Mouse (Mus musculus): ENCODE measurements around the gene Gm28048. TPM values are rescaled to one million over a fixed set of nuclear protein-coding genes. Genes with fewer than 3 reads are reported as not detected.

Gm28048 gene
- polyA plus RNA-seq, 1 experiment from 2014 or later = 14.0 TPM

DNA sequence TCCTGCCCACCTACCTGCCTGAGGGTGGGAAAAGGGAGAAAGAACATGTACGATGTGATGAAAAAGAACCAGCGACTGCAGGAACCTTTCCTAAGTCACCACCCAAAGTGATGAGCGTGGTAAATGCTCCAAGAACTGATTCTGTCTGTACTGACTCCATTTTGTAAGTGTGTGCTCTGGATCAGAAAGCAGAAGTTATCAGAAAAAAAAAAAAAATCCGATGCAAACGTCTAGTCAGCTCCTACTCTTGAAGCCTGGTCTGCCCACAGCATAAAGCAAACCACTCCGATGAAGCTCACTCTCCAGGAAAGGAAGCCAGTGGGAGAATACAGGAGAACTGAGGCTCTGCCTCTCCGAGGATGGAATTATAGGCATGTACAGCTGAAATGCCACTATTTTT, 29.2 kb downstream of the Gm28048 start:
- Histone ChIP-seq H3K9me3 (ENCODE audit: control insufficient read depth, low read length) (no peaks in the 10 kb centered on the region), H3K4me2 (replicated peaks; ENCODE audit: low read depth) (no peak overlapping the region), H3K9ac (ENCODE audit: low read length) (no peak overlapping the region), H3K27ac (replicated peaks) (no peak overlapping the region), H3K27me3 (ENCODE audit: control insufficient read depth, insufficient read depth, low read length) (no peaks in the 10 kb centered on the region), H3K36me3 (ENCODE audit: control insufficient read depth, insufficient read depth, low read length) (peaks cover 2% of the 10 kb centered on the region; the same call in 1 of the 2 replicates), H3K4me1 (replicated peaks; ENCODE audit: control insufficient read depth, insufficient read depth) (no peaks in the 10 kb centered on the region; the same call in 1 of the 2 replicates), H3K4me3 (ENCODE audit: low read depth, low read length) (no peak overlapping the region)
- WGBS = 85% methylated on average over 7 of the region's 7 CpGs
- DNase-seq (ENCODE audit: low spot score) (no peak), ATAC-seq (ENCODE audit: low FRiP score, low TSS enrichment) (no peak)
- TF ChIP-seq CTCF (IDR thresholded peaks at IDR 0.05; ENCODE audit: low read depth) (no peak), EP300 (optimal IDR thresholded peaks at IDR 0.05) (no peak)

GRCm38 (mm10) chr11:22950131-22950530, 31.8 kb downstream of the Gm28048 start:
- no peak overlapping the region for H3K4me3 ChIP-seq (ENCODE audit: low read depth, low read length)
- H3K36me3 ChIP-seq (ENCODE audit: control insufficient read depth, insufficient read depth, low read length) = no peaks in the 10 kb centered on the region; the same call in 1 of the 2 replicates
- no peaks in the 10 kb centered on the region for H3K27me3 ChIP-seq (ENCODE audit: control insufficient read depth, insufficient read depth, low read length)
- no peak overlapping the region for H3K27ac ChIP-seq (replicated peaks)
- no peaks in the 10 kb centered on the region for H3K9me3 ChIP-seq (ENCODE audit: control insufficient read depth, low read length)
- 90% methylated on average over 6 of the region's 6 CpGs for WGBS
- no peaks in the 10 kb centered on the region for H3K4me1 ChIP-seq (replicated peaks; ENCODE audit: control insufficient read depth, insufficient read depth)
- ATAC-seq (ENCODE audit: low FRiP score, low TSS enrichment) = no peak
- no peak for TF ChIP-seq EP300 (optimal IDR thresholded peaks at IDR 0.05)
- no peak for TF ChIP-seq CTCF (IDR thresholded peaks at IDR 0.05; ENCODE audit: low read depth)
- no peak overlapping the region for H3K4me2 ChIP-seq (replicated peaks; ENCODE audit: low read depth)
- DNase-seq (ENCODE audit: low spot score) = no peak
- H3K9ac ChIP-seq (ENCODE audit: low read length) = no peak overlapping the region

DNA sequence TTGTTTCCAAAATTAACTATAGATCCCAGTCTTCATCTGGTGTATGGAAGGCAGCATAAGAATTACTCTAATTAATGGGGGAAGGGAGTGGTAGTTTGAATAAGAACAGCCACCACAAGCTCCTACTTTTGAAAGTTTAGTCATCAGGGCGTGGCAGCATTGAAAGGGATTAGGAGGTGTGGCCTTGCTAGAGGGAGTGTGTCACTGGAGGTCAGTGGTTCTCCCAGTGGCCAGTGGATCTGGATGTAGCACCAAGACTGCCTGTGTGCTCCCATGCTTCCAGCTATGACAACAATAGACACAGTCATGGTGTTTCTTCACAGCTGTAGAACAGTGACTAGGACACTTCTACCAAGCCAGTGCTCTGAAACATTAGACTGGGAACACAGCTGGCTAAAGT, 32.8 kb downstream of the Gm28048 start:
- WGBS = 87% methylated on average over 1 of the region's 1 CpGs
- Histone ChIP-seq H3K4me1 (replicated peaks; ENCODE audit: control insufficient read depth, insufficient read depth) (no peaks in the 10 kb centered on the region), H3K9me3 (ENCODE audit: control insufficient read depth, low read length) (no peaks in the 10 kb centered on the region), H3K9ac (ENCODE audit: low read length) (no peak overlapping the region), H3K36me3 (ENCODE audit: control insufficient read depth, insufficient read depth, low read length) (no peaks in the 10 kb centered on the region; the same call in 1 of the 2 replicates), H3K27ac (replicated peaks) (no peak overlapping the region), H3K4me2 (replicated peaks; ENCODE audit: low read depth) (no peak overlapping the region), H3K27me3 (ENCODE audit: control insufficient read depth, insufficient read depth, low read length) (no peaks in the 10 kb centered on the region), H3K4me3 (ENCODE audit: low read depth, low read length) (no peak overlapping the region)
- ATAC-seq (ENCODE audit: low FRiP score, low TSS enrichment) = peak; percentile 77
- no peak for TF ChIP-seq EP300 (optimal IDR thresholded peaks at IDR 0.05)
- TF ChIP-seq CTCF (IDR thresholded peaks at IDR 0.05; ENCODE audit: low read depth) = no peak
- DNase-seq (ENCODE audit: low spot score) = no peak

DNA sequence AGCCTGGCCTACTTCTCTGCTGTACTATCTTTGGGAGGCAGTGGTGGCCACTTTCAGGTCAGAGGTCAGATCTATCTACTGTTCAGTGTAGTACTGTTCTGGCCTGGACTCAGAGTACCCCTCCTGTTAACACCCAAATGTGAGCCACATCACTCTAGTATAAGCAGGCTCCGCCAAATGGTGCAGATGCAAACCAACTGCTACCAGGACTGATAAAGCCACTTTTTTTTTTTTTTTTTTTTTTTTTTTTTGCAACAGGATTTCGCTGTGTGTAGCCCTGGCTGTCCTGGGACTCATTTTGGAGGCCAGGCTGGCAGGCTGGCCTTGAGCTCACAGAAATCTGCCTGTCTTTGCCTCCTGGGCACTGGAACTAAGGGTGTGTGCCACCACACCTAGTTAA, 42.9 kb downstream of the Gm28048 start:
- no peak overlapping the region for H3K4me3 ChIP-seq (ENCODE audit: low read depth, low read length)
- TF ChIP-seq CTCF (IDR thresholded peaks at IDR 0.05; ENCODE audit: low read depth) (no peak), EP300 (optimal IDR thresholded peaks at IDR 0.05) (no peak)
- ATAC-seq (ENCODE audit: low FRiP score, low TSS enrichment) = no peak
- no peak overlapping the region for H3K9ac ChIP-seq (ENCODE audit: low read length)
- H3K27me3 ChIP-seq (ENCODE audit: control insufficient read depth, insufficient read depth, low read length) = no peaks in the 10 kb centered on the region
- no peak for DNase-seq (ENCODE audit: low spot score)
- H3K27ac ChIP-seq (replicated peaks) = no peak overlapping the region
- no peaks in the 10 kb centered on the region for H3K36me3 ChIP-seq (ENCODE audit: control insufficient read depth, insufficient read depth, low read length)
- H3K4me2 ChIP-seq (replicated peaks; ENCODE audit: low read depth) = no peak overlapping the region
- 90% methylated on average over 2 of the region's 2 CpGs for WGBS
- no peaks in the 10 kb centered on the region for H3K9me3 ChIP-seq (ENCODE audit: control insufficient read depth, low read length)
- no peaks in the 10 kb centered on the region for H3K4me1 ChIP-seq (replicated peaks; ENCODE audit: control insufficient read depth, insufficient read depth)

DNA sequence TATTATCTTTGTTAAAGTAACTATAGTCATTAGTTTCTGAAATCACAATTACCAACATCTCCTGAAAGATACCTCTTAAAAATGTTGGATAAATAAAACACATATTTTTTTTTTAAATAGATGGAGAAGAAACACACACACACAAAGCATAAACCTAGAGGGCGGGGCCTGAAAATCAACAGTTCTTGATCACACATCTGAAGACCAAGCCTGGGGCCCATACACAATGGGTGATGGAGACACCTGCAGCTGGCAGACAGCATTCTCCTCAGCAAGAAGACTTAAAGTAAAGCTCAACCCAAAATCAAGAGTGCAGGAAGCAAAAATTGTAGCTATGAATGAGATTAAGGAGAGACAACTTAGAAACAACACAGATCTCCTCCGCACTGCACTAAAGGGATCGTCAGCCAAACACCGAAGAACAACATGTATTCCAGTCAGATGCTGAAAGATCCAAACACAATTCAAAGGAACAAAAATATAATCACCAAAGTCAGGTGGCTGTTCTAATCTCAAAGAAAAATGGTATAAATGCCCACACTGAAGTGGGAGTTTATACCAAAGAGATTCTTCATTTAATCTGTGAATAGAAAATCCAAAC, 44.1 kb downstream of the Gm28048 start:
- TF ChIP-seq EP300 (optimal IDR thresholded peaks at IDR 0.05) = no peak
- Histone ChIP-seq H3K4me2 (replicated peaks; ENCODE audit: low read depth) (no peak overlapping the region), H3K4me1 (replicated peaks; ENCODE audit: control insufficient read depth, insufficient read depth) (no peaks in the 10 kb centered on the region), H3K27ac (replicated peaks) (no peak overlapping the region), H3K27me3 (ENCODE audit: control insufficient read depth, insufficient read depth, low read length) (no peaks in the 10 kb centered on the region), H3K36me3 (ENCODE audit: control insufficient read depth, insufficient read depth, low read length) (no peaks in the 10 kb centered on the region), H3K9ac (ENCODE audit: low read length) (no peak overlapping the region), H3K9me3 (ENCODE audit: control insufficient read depth, low read length) (no peaks in the 10 kb centered on the region), H3K4me3 (ENCODE audit: low read depth, low read length) (no peak overlapping the region)
- no peak for DNase-seq (ENCODE audit: low spot score)
- WGBS = 92% methylated on average over 4 of the region's 4 CpGs
- ATAC-seq (ENCODE audit: low FRiP score, low TSS enrichment) = no peak

- TF ChIP-seq CTCF (IDR thresholded peaks at IDR 0.05; ENCODE audit: low read depth) (no peak), EP300 (optimal IDR thresholded peaks at IDR 0.05) (no peak)
- Histone ChIP-seq H3K27me3 (ENCODE audit: control insufficient read depth, insufficient read depth, low read length) (no peaks in the 10 kb centered on the region), H3K9ac (ENCODE audit: low read length) (no peak overlapping the region), H3K27ac (replicated peaks) (no peak overlapping the region), H3K9me3 (ENCODE audit: control insufficient read depth, low read length) (no peaks in the 10 kb centered on the region), H3K4me3 (ENCODE audit: low read depth, low read length) (no peak overlapping the region), H3K4me2 (replicated peaks; ENCODE audit: low read depth) (no peak overlapping the region), H3K4me1 (replicated peaks; ENCODE audit: control insufficient read depth, insufficient read depth) (no peaks in the 10 kb centered on the region), H3K36me3 (ENCODE audit: control insufficient read depth, insufficient read depth, low read length) (no peaks in the 10 kb centered on the region)
- 60% methylated on average over 5 of the region's 5 CpGs for WGBS
- DNase-seq (ENCODE audit: low spot score) = no peak
- ATAC-seq (ENCODE audit: low FRiP score, low TSS enrichment) = no peak
Measured at GRCm38 (mm10) chr11:22936446-22937125, 45.3 kb downstream of the Gm28048 start.
